Mouse (Mus musculus) telencephalon, adult 2 months (tissue): ENCODE measurements around the gene Cabin1.
"Not testable (repeated sequence)": the region's sequence is repeated elsewhere in the genome, so short reads cannot be mapped to it uniquely, and the experiment has no call there.

Source experiments
- DNase-seq: peaks from one replicate; pipeline ENCODE4 v3.0.0-alpha.2; 2011; ENCODE audit warnings: low read depth, low spot score

The Cabin1 gene

GRCm38 (mm10) chr10:75767756-75768155, 3.6 kb upstream of the Cabin1 start:
- not testable (repeated sequence) for DNase-seq

- no peak for DNase-seq
These were observed 2.7 kb upstream of the Cabin1 start for GRCm38 (mm10) chr10:75766856-75767255.

- no peak for DNase-seq
These were observed 655 bp upstream of the Cabin1 start for GRCm38 (mm10) chr10:75764519-75765473.

GRCm38 (mm10) chr10:75762413-75762812, 1.7 kb downstream of the Cabin1 start:
- no peak for DNase-seq

- no peak for DNase-seq
These were observed 3.8 kb downstream of the Cabin1 start for GRCm38 (mm10) chr10:75760311-75760710.

GRCm38 (mm10) chr10:75756719-75757118, 7.4 kb downstream of the Cabin1 start:
- no peak for DNase-seq

- DNase-seq = peak; percentile 78
These were observed 20.1 kb downstream of the Cabin1 start for GRCm38 (mm10) chr10:75744017-75744416.

GRCm38 (mm10) chr10:75743369-75743768, 20.8 kb downstream of the Cabin1 start:
- peak; percentile 91 for DNase-seq

- no peak for DNase-seq
These were observed 23.3 kb downstream of the Cabin1 start for GRCm38 (mm10) chr10:75740866-75741265.

GRCm38 (mm10) chr10:75725449-75725848, 38.7 kb downstream of the Cabin1 start:
- no peak for DNase-seq

GRCm38 (mm10) chr10:75720215-75720614, 43.9 kb downstream of the Cabin1 start:
- no peak for DNase-seq

GRCm38 (mm10) chr10:75714795-75715194, 49.3 kb downstream of the Cabin1 start:
- no peak for DNase-seq

GRCm38 (mm10) chr10:75713026-75713425, 51.1 kb downstream of the Cabin1 start:
- no peak for DNase-seq

GRCm38 (mm10) chr10:75710210-75710609, 53.9 kb downstream of the Cabin1 start:
- no peak for DNase-seq

GRCm38 (mm10) chr10:75709261-75709660, 54.9 kb downstream of the Cabin1 start:
- DNase-seq = no peak

GRCm38 (mm10) chr10:75708633-75708992, 55.5 kb downstream of the Cabin1 start:
- DNase-seq = no peak

GRCm38 (mm10) chr10:75707901-75708632, 56.1 kb downstream of the Cabin1 start:
- DNase-seq = no peak

GRCm38 (mm10) chr10:75706632-75707216, 57.4 kb downstream of the Cabin1 start:
- DNase-seq = no peak

GRCm38 (mm10) chr10:75705681-75706400, 58.3 kb downstream of the Cabin1 start:
- DNase-seq = no peak

- peak; percentile 99 for DNase-seq
These were observed 59.6 kb downstream of the Cabin1 start for GRCm38 (mm10) chr10:75704212-75705185.
